Mouse (Mus musculus): Measurements from ENCODE around the gene Vhl.

- TF ChIP-seq POLR2A (IDR thresholded peaks at IDR 0.05; ENCODE audit: borderline replicate concordance, control insufficient read depth, low read depth, low read length) (no peak), CTCF (IDR thresholded peaks at IDR 0.05; ENCODE audit: control insufficient read depth, insufficient read depth, low read length) (no peak)
Measured at GRCm38 (mm10) chr6:113586466-113587183, 37.1 kb upstream of the Vhl start.
